In the genomic region with DNA sequence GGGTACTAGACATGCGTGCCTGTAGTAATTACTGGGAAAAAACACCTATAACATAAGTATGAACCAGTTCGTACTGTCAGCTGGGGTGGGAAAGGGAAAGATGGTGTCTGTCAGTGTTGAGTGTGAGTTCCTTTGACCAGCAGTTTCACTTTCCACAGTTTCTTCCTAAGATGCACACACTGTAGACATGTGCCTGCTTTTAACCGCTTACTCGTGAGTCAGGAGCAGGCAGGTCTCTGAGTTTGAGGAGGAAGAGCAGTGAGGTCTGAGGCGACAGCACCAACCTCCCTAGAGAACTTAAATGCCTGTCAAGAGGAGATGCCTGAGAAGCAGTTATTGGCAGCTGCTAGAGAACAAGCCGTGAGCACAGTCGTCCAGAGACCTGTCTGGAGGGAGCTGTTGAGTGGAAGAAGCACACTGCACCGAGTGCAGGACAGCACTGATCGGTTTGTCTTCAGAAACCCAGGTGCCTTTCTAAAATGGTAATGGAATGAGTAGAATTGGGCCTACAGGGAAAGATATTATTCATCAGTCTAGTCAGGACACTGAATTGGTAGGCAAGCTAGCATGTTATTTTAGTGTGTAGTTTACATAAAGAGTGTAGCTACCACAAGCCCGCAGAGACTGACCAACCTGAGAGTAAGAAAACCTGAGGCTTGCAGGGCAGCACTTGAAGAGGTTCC, we compare ENCODE assay signal across 24 mouse cellular contexts.
"Had no signal": no experiment of that assay in that cellular context is flagged by ENCODE, and none has a peak within 500 bp of the region (broad histone marks: within the 10 kb centered on the region; RNA-seq: fewer than 3 reads in every experiment).

No protein-coding gene starts in this region.

- H3K4me1 ChIP-seq: heart, embryonic 13.5 days; heart, embryonic 15.5 days; hindbrain, embryonic 13.5 days; hindbrain, embryonic 15.5 days; kidney, embryonic 15.5 days; limb, embryonic 13.5 days; limb, embryonic 15.5 days; liver, embryonic 12.5 days had no signal

- H3K27ac ChIP-seq: heart, embryonic 13.5 days; heart, embryonic 15.5 days; hindbrain, embryonic 13.5 days; hindbrain, embryonic 15.5 days; hindbrain, postnatal 0 days; kidney, embryonic 15.5 days; kidney, postnatal 0 days; limb, embryonic 13.5 days; limb, embryonic 15.5 days; liver, embryonic 12.5 days; liver, embryonic 14.5 days had no signal

- H3K4me3 ChIP-seq: heart, embryonic 13.5 days; heart, embryonic 15.5 days; hindbrain, embryonic 13.5 days; hindbrain, embryonic 15.5 days; kidney, embryonic 15.5 days; limb, embryonic 13.5 days; limb, embryonic 15.5 days; liver, embryonic 12.5 days had no signal

- DNase-seq: gastrocnemius, postnatal 14 days; gastrocnemius, postnatal 36 days; heart, adult 18-20 months; heart, postnatal 14 days; heart, postnatal 36 days; kidney, adult 11 months; kidney, adult 2 months; kidney, adult 9 months; kidney, postnatal 14 days; kidney, postnatal 36 days; layer of hippocampus, adult 9-11 months; layer of hippocampus, postnatal 36 days; left cerebral cortex, postnatal 4 days had no signal

- H3K9ac ChIP-seq: heart, embryonic 13.5 days; heart, embryonic 15.5 days; hindbrain, embryonic 13.5 days; hindbrain, embryonic 15.5 days; kidney, embryonic 15.5 days; limb, embryonic 13.5 days; limb, embryonic 15.5 days; liver, embryonic 12.5 days; liver, embryonic 14.5 days had no signal

- H3K27me3 ChIP-seq: heart, embryonic 13.5 days; heart, embryonic 15.5 days; hindbrain, embryonic 13.5 days; hindbrain, embryonic 15.5 days; kidney, embryonic 15.5 days; limb, embryonic 13.5 days; limb, embryonic 15.5 days; liver, embryonic 12.5 days had no signal
